Comparison of ENCODE assay signal across 25 mouse cellular contexts in genomic region chr13:73509869-73510268, GRCm38 (mm10). TPM values are rescaled to one million over a fixed set of nuclear protein-coding genes. Genes with fewer than 3 reads are reported as not detected.
DNase-seq lines count a peak whose midpoint lies in the region; ATAC-seq and TF ChIP-seq lines count a peak whose summit lies in the region.
"Had no signal": no experiment of that assay in that cellular context is flagged by ENCODE, and none has a peak within 500 bp of the region (broad histone marks: within the 10 kb centered on the region; RNA-seq: fewer than 3 reads in every experiment).

No protein-coding gene starts in this region.

- no peak for TF ChIP-seq EP300 in liver, postnatal 0 days (IDR thresholded peaks at IDR 0.05; ENCODE audit: low read depth)

- H3K4me2 ChIP-seq in forebrain, embryonic 14.5 days (ENCODE audit: low read length), result no peak overlapping the region
- no peak overlapping the region for H3K4me2 ChIP-seq in liver, embryonic 11.5 days
- H3K4me2 ChIP-seq in liver, postnatal 0 days (ENCODE audit: low read depth, low read length), result no peak overlapping the region
- H3K4me2 ChIP-seq: heart, embryonic 13.5 days; hindbrain, embryonic 12.5 days; midbrain, embryonic 13.5 days; neural tube, embryonic 12.5 days had no signal

- WGBS in forebrain, embryonic 14.5 days, result 76% methylated on average over 6 of the region's 6 CpGs
- WGBS in forebrain, embryonic 10.5 days, result 88% methylated on average over 6 of the region's 6 CpGs
- WGBS in liver, embryonic 11.5 days, result 88% methylated on average over 6 of the region's 6 CpGs
- 87% methylated on average over 6 of the region's 6 CpGs for WGBS in liver, postnatal 0 days (ENCODE audit: insufficient replicate concordance)
- 4% methylated on average over 6 of the region's 6 CpGs for WGBS in cerebellum, adult 2 months

- TF ChIP-seq POLR2A in cerebellum, adult 2 months (IDR thresholded peaks at IDR 0.05; ENCODE audit: borderline replicate concordance, insufficient read depth, low read length), result no peak

- H3K27me3 ChIP-seq in forebrain, embryonic 14.5 days (replicated peaks; ENCODE audit: control insufficient read depth, insufficient read depth, low read length), result no peaks in the 10 kb centered on the region
- no peaks in the 10 kb centered on the region for H3K27me3 ChIP-seq in forebrain, embryonic 10.5 days (ENCODE audit: poor library complexity, severe bottlenecking)
- H3K27me3 ChIP-seq in liver, embryonic 11.5 days (replicated peaks; ENCODE audit: control insufficient read depth, insufficient read depth, low read length), result no peaks in the 10 kb centered on the region
- H3K27me3 ChIP-seq in liver, postnatal 0 days (ENCODE audit: insufficient read depth, low read length), result no peaks in the 10 kb centered on the region
- no peaks in the 10 kb centered on the region for H3K27me3 ChIP-seq in cerebellum, adult 2 months (ENCODE audit: control insufficient read depth, insufficient read depth, low read length)
- H3K27me3 ChIP-seq: heart, embryonic 13.5 days; hindbrain, embryonic 12.5 days; midbrain, embryonic 13.5 days; neural tube, embryonic 12.5 days had no signal

- no peaks in the 10 kb centered on the region for H3K4me1 ChIP-seq in forebrain, embryonic 14.5 days (ENCODE audit: control insufficient read depth, insufficient read depth, low read length)
- H3K4me1 ChIP-seq in forebrain, embryonic 10.5 days, result no peaks in the 10 kb centered on the region
- no peaks in the 10 kb centered on the region for H3K4me1 ChIP-seq in liver, embryonic 11.5 days (replicated peaks; ENCODE audit: control insufficient read depth, insufficient read depth, low read length)
- H3K4me1 ChIP-seq in liver, postnatal 0 days (ENCODE audit: insufficient read depth), result no peaks in the 10 kb centered on the region
- peaks cover 4% of the 10 kb centered on the region for H3K4me1 ChIP-seq in cerebellum, adult 2 months (ENCODE audit: control insufficient read depth, insufficient read depth, low read length)
- H3K4me1 ChIP-seq: embryonic facial prominence, embryonic 10.5 days; heart, embryonic 13.5 days; hindbrain, embryonic 12.5 days; midbrain, embryonic 13.5 days; neural tube, embryonic 12.5 days had no signal

- no peak for ATAC-seq in forebrain, embryonic 14.5 days
- no peak for ATAC-seq in liver, embryonic 11.5 days (replicated peaks; ENCODE audit: low FRiP score)
- no peak for ATAC-seq in liver, postnatal 0 days
- ATAC-seq in frontal cortex, adult (ENCODE audit: low TSS enrichment), result no peak
- ATAC-seq: inflammation-experienced regulatory T-cells, adult 6 months; midbrain, embryonic 13.5 days had no signal

- no peak overlapping the region for H3K9ac ChIP-seq in forebrain, embryonic 14.5 days (ENCODE audit: low read length)
- no peak overlapping the region for H3K9ac ChIP-seq in liver, embryonic 11.5 days (ENCODE audit: low read depth, low read length)
- no peak overlapping the region for H3K9ac ChIP-seq in liver, postnatal 0 days (replicated peaks)
- H3K9ac ChIP-seq: heart, embryonic 13.5 days; hindbrain, embryonic 12.5 days; midbrain, embryonic 13.5 days; neural tube, embryonic 12.5 days had no signal

- peaks cover 54% of the 10 kb centered on the region for H3K36me3 ChIP-seq in forebrain, embryonic 14.5 days (ENCODE audit: control insufficient read depth, insufficient read depth, low read length)
- H3K36me3 ChIP-seq in forebrain, embryonic 10.5 days (replicated peaks), result peaks cover 97% of the 10 kb centered on the region
- H3K36me3 ChIP-seq in liver, embryonic 11.5 days (ENCODE audit: control insufficient read depth, insufficient read depth, low read length), result peaks cover 46% of the 10 kb centered on the region
- peaks cover 83% of the 10 kb centered on the region for H3K36me3 ChIP-seq in liver, postnatal 0 days (replicated peaks; ENCODE audit: insufficient read depth, low read length)

- no peak overlapping the region for H3K27ac ChIP-seq in forebrain, embryonic 14.5 days (ENCODE audit: low read depth, low read length)
- no peak overlapping the region for H3K27ac ChIP-seq in forebrain, embryonic 10.5 days
- H3K27ac ChIP-seq in liver, embryonic 11.5 days (ENCODE audit: low read depth, low read length), result no peak overlapping the region
- no peak overlapping the region for H3K27ac ChIP-seq in liver, postnatal 0 days (ENCODE audit: low read depth)
- no peak overlapping the region for H3K27ac ChIP-seq in cerebellum, adult 2 months (ENCODE audit: insufficient read depth, low read length)
- H3K27ac ChIP-seq: embryonic facial prominence, embryonic 10.5 days; heart, embryonic 13.5 days; hindbrain, embryonic 12.5 days; midbrain, embryonic 13.5 days; neural tube, embryonic 12.5 days had no signal

- H3K4me3 ChIP-seq in forebrain, embryonic 14.5 days (ENCODE audit: low read depth, low read length), result no peak overlapping the region
- H3K4me3 ChIP-seq in forebrain, embryonic 10.5 days, result no peak overlapping the region
- no peak overlapping the region for H3K4me3 ChIP-seq in liver, embryonic 11.5 days (ENCODE audit: low read depth, low read length)
- H3K4me3 ChIP-seq in liver, postnatal 0 days (ENCODE audit: low read depth, low read length), result no peak overlapping the region
- H3K4me3 ChIP-seq in cerebellum, adult 2 months (replicated peaks; ENCODE audit: insufficient read depth, low read depth, low read length), result no peak overlapping the region
- H3K4me3 ChIP-seq: embryonic facial prominence, embryonic 10.5 days; heart, embryonic 13.5 days; hindbrain, embryonic 12.5 days; midbrain, embryonic 13.5 days; neural tube, embryonic 12.5 days had no signal

- H3K9me3 ChIP-seq in forebrain, embryonic 14.5 days (replicated peaks; ENCODE audit: control insufficient read depth, low read length), result no peaks in the 10 kb centered on the region
- no peaks in the 10 kb centered on the region for H3K9me3 ChIP-seq in forebrain, embryonic 10.5 days
- no peaks in the 10 kb centered on the region for H3K9me3 ChIP-seq in liver, embryonic 11.5 days (ENCODE audit: control insufficient read depth, low read length)
- no peaks in the 10 kb centered on the region for H3K9me3 ChIP-seq in liver, postnatal 0 days (ENCODE audit: low read length)
- H3K9me3 ChIP-seq: embryonic facial prominence, embryonic 10.5 days; heart, embryonic 13.5 days; hindbrain, embryonic 12.5 days; midbrain, embryonic 13.5 days; neural tube, embryonic 12.5 days had no signal

- no peak for TF ChIP-seq CTCF in liver, postnatal 0 days (IDR thresholded peaks at IDR 0.05; ENCODE audit: low read depth)
- TF ChIP-seq CTCF in cerebellum, adult 2 months (IDR thresholded peaks at IDR 0.05; ENCODE audit: borderline replicate concordance, insufficient read depth, low read depth, low read length), result no peak

- DNase-seq in forebrain, embryonic 14.5 days (ENCODE audit: low spot score), result peak; percentile 31
- DNase-seq in forebrain, embryonic 10.5 days (ENCODE audit: extremely low spot score, low spot score), result no peak
- peak; percentile 29 for DNase-seq in liver, embryonic 11.5 days (ENCODE audit: low spot score)
- DNase-seq in liver, postnatal 0 days, result no peak
- peak; percentile 42 to 70 for DNase-seq in cerebellum, adult 2 months
- peak; percentile 61 to 72 for DNase-seq in cerebellum, postnatal 25 days
- no peak for DNase-seq in right cerebral cortex, postnatal 36 days (ENCODE audit: low spot score in 2 of 2)
- DNase-seq: adrenal gland, postnatal 25 days; gastrocnemius, postnatal 10 days; heart, postnatal 14 days; kidney, adult 8-10 months; kidney, postnatal 10 days; lung, adult 18-20 months; lung, postnatal 10 days; retina, postnatal 1 day; thymus, adult 18-20 months; thymus, postnatal 36 days had no signal

RNA-seq across cellular contexts. Expression of gene Slc6a3, which starts 26.7 kb away (rescaled TPM):
- polyA plus RNA-seq in forebrain, embryonic 14.5 days (2014; fragmentation: Nextera tagmentation; extraction: Ambion mirVana), result 0.36 and 0.52 TPM in 2 replicates
- 0.11 and 0.22 TPM in 2 replicates for polyA plus RNA-seq in forebrain, embryonic 10.5 days (2016; fragmentation: Nextera tagmentation; extraction: Ambion mirVana)
- polyA plus RNA-seq in liver, embryonic 11.5 days (2014; fragmentation: Nextera tagmentation; extraction: Ambion mirVana), result 0.70 and 1.2 TPM in 2 replicates
- 0.22 and 0.34 TPM in 2 replicates for polyA plus RNA-seq in liver, postnatal 0 days (2015; fragmentation: Nextera tagmentation; extraction: Ambion mirVana)
- 0.03 and 0.05 TPM in 2 replicates for polyA plus RNA-seq in cerebellum, adult 2 months (2012; rRNA removed)
- polyA plus RNA-seq: embryonic facial prominence, embryonic 10.5 days; heart, embryonic 13.5 days; inflammation-experienced regulatory T-cells, adult 6 months; liver, adult 2 months had no signal

RNA-seq across cellular contexts. Expression of gene Lpcat1, which starts 42.9 kb away (rescaled TPM):
- 54.7 TPM in 2 replicates for polyA plus RNA-seq in forebrain, embryonic 14.5 days (2014; fragmentation: Nextera tagmentation; extraction: Ambion mirVana)
- polyA plus RNA-seq in forebrain, embryonic 10.5 days (2016; fragmentation: Nextera tagmentation; extraction: Ambion mirVana), result 63.5 and 67.3 TPM in 2 replicates
- polyA plus RNA-seq in liver, embryonic 11.5 days (2014; fragmentation: Nextera tagmentation; extraction: Ambion mirVana), result 81.9 and 84.0 TPM in 2 replicates
- 31.0 and 32.4 TPM in 2 replicates for polyA plus RNA-seq in liver, postnatal 0 days (2015; fragmentation: Nextera tagmentation; extraction: Ambion mirVana)
- 38.4 and 38.8 TPM in 2 replicates for polyA plus RNA-seq in cerebellum, adult 2 months (2012; rRNA removed)

Comparison
In these comparisons a context has a peak if more than half of its experiments do, and no peak if none do; other contexts are left out.
1. DNase-seq: peak in forebrain, embryonic 14.5 days (single experiment), liver, embryonic 11.5 days (single experiment), cerebellum, adult 2 months (2 of 2) and cerebellum, postnatal 25 days (2 of 2); none in forebrain, embryonic 10.5 days (single experiment), liver, postnatal 0 days (single experiment) and right cerebral cortex, postnatal 36 days (0 of 2).